Mouse (Mus musculus) bone marrow, adult 2 months (tissue): ENCODE results near the gene Pxdc1.

ENCODE experiments used
- CTCF ChIP-seq: fragments of 200-500 bp; IDR thresholded peaks from 2 replicates; pipeline ENCODE4 v1.5.1; 2011; ENCODE audit warnings: low read length, control low read depth; ENCODE audit not compliant: control insufficient read depth, insufficient read depth
- POLR2A ChIP-seq: fragments of 200-500 bp; IDR thresholded peaks from 2 replicates; pipeline ENCODE4 v1.6.1; 2011; ENCODE audit warnings: low read depth, mild to moderate bottlenecking, control low read depth, low read length, borderline replicate concordance; ENCODE audit not compliant: control insufficient read depth

DNA sequence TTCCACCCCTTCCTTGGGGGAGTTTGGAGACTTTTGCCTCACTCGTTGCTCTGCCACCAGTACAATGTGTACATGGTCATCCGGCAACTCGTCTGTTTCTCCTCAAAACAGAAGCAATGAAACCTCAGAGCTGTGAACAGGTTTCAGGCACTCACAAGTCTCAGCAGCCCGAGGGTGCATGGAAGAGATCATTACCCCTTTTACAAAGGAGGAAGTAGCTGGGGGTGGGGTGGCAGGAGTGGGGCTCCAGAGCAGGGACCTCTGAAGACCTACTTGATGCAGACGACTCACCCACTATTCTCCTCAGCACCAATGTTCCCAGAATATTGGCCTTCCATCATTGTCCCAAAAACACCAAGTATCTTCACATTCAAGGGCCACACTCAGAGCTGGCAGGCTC, 3.1 kb upstream of the Pxdc1 start:
- TF ChIP-seq CTCF (no peak), POLR2A (no peak)
